Comparison of ENCODE assay signal across 15 mouse cellular contexts in genomic region chr17:26268851-26269250, GRCm38 (mm10). TPM values are rescaled to one million over a fixed set of nuclear protein-coding genes. Genes with fewer than 3 reads are reported as not detected.
DNase-seq lines count a peak whose midpoint lies in the region; ATAC-seq and TF ChIP-seq lines count a peak whose summit lies in the region.
"Had no signal": no experiment of that assay in that cellular context is flagged by ENCODE, and none has a peak within 500 bp of the region (broad histone marks: within the 10 kb centered on the region; RNA-seq: fewer than 3 reads in every experiment).

No protein-coding gene starts in this region.

- peak; percentile 49 for TF ChIP-seq CTCF in hindbrain, postnatal 0 days (IDR thresholded peaks at IDR 0.05; ENCODE audit: low read depth)
- peak; percentile 58 for TF ChIP-seq CTCF in Patski (IDR thresholded peaks at IDR 0.05)
- peak; percentile 62 for TF ChIP-seq CTCF in stomach, postnatal 0 days (IDR thresholded peaks at IDR 0.05; ENCODE audit: low read depth)

- whole genome bisulfite sequencing in hindbrain, postnatal 0 days = 92% methylated on average over 1 of the region's 1 CpGs
- 81% methylated on average over 1 of the region's 1 CpGs for WGBS in hindbrain, embryonic 12.5 days
- 73% methylated on average over 1 of the region's 1 CpGs for WGBS in stomach, postnatal 0 days

- DNase-seq in hindbrain, postnatal 0 days (ENCODE audit: low spot score) = no peak
- peak; percentile 13 for DNase-seq in ovary, adult 18-20 months (ENCODE audit: low spot score)
- no peak for DNase-seq in ovary, postnatal 14 days (ENCODE audit: low spot score)
- DNase-seq in Patski (ENCODE audit: low read depth, low spot score) = no peak
- DNase-seq in stomach, postnatal 0 days (ENCODE audit: low spot score) = no peak
- no peak for DNase-seq in thymus, postnatal 0 days (ENCODE audit: low spot score)
- no peak for DNase-seq in frontal cortex, postnatal 25 days (ENCODE audit: low spot score in 2 of 2)
- DNase-seq: cerebellum, adult 11 months; kidney, adult 8-10 months; liver, embryonic 13.5 days had no signal

- POLR2A ChIA-PET in Patski (lab: Charles Lee) = no interaction called here

- H3K27ac ChIP-seq in hindbrain, postnatal 0 days = no peak overlapping the region
- no peak overlapping the region for H3K27ac ChIP-seq in hindbrain, embryonic 12.5 days
- no peak overlapping the region for H3K27ac ChIP-seq in stomach, postnatal 0 days (replicated peaks)
- H3K27ac ChIP-seq: embryonic facial prominence, embryonic 10.5 days; forebrain, embryonic 12.5 days; liver, embryonic 13.5 days; neural tube, embryonic 13.5 days had no signal

- no peak for ATAC-seq in hindbrain, postnatal 0 days
- no peak for ATAC-seq in hindbrain, embryonic 12.5 days (ENCODE audit: low FRiP score)
- ATAC-seq in Patski = no peak
- ATAC-seq in stomach, postnatal 0 days (ENCODE audit: low FRiP score, low TSS enrichment) = peak; percentile 80

- no peak overlapping the region for H3K9ac ChIP-seq in hindbrain, postnatal 0 days (replicated peaks; ENCODE audit: low read length)
- no peak overlapping the region for H3K9ac ChIP-seq in hindbrain, embryonic 12.5 days
- no peak overlapping the region for H3K9ac ChIP-seq in stomach, postnatal 0 days (ENCODE audit: low read length)
- H3K9ac ChIP-seq: forebrain, embryonic 12.5 days; liver, embryonic 13.5 days; neural tube, embryonic 13.5 days had no signal

- no peaks in the 10 kb centered on the region for H3K27me3 ChIP-seq in hindbrain, postnatal 0 days (ENCODE audit: insufficient read depth, low read length)
- H3K27me3 ChIP-seq in hindbrain, embryonic 12.5 days = no peaks in the 10 kb centered on the region
- H3K27me3 ChIP-seq in Patski = no peaks in the 10 kb centered on the region
- no peaks in the 10 kb centered on the region for H3K27me3 ChIP-seq in stomach, postnatal 0 days (ENCODE audit: control insufficient read depth, insufficient read depth, low read length)
- H3K27me3 ChIP-seq: forebrain, embryonic 12.5 days; liver, embryonic 13.5 days; megakaryocyte, embryonic 14.5 days; neural tube, embryonic 13.5 days had no signal

- CTCF ChIA-PET in Patski (lab: Charles Lee) = interaction anchor here (0.7 to 1.2 kb wide), 4 partner anchors 12 to 178 kb away, joined by 3 read pairs; partner anchors contain the start of gene Decr2

- H3K4me2 ChIP-seq in hindbrain, postnatal 0 days (ENCODE audit: low read depth, low read length) = no peak overlapping the region
- no peak overlapping the region for H3K4me2 ChIP-seq in hindbrain, embryonic 12.5 days (replicated peaks)
- no peak overlapping the region for H3K4me2 ChIP-seq in stomach, postnatal 0 days (replicated peaks; ENCODE audit: low read depth)
- H3K4me2 ChIP-seq: forebrain, embryonic 12.5 days; liver, embryonic 13.5 days; neural tube, embryonic 13.5 days had no signal

- no peak for TF ChIP-seq EP300 in stomach, postnatal 0 days (optimal IDR thresholded peaks at IDR 0.05)

- no peaks in the 10 kb centered on the region for H3K4me1 ChIP-seq in hindbrain, postnatal 0 days (ENCODE audit: insufficient read depth, low read length)
- H3K4me1 ChIP-seq in hindbrain, embryonic 12.5 days = no peaks in the 10 kb centered on the region
- no peaks in the 10 kb centered on the region for H3K4me1 ChIP-seq in stomach, postnatal 0 days (replicated peaks; ENCODE audit: control insufficient read depth, insufficient read depth)
- H3K4me1 ChIP-seq: embryonic facial prominence, embryonic 10.5 days; forebrain, embryonic 12.5 days; megakaryocyte, embryonic 14.5 days; neural tube, embryonic 13.5 days had no signal

- peaks cover 33% of the 10 kb centered on the region for H3K36me3 ChIP-seq in hindbrain, postnatal 0 days (ENCODE audit: insufficient read depth, low read length)
- H3K36me3 ChIP-seq in hindbrain, embryonic 12.5 days = peaks cover 81% of the 10 kb centered on the region
- H3K36me3 ChIP-seq in stomach, postnatal 0 days (ENCODE audit: control insufficient read depth, insufficient read depth, low read length) = peaks cover 15% of the 10 kb centered on the region

- H3K9me3 ChIP-seq in hindbrain, postnatal 0 days (ENCODE audit: low read length) = no peaks in the 10 kb centered on the region
- no peaks in the 10 kb centered on the region for H3K9me3 ChIP-seq in hindbrain, embryonic 12.5 days (replicated peaks)
- H3K9me3 ChIP-seq in stomach, postnatal 0 days (ENCODE audit: control insufficient read depth, low read length) = no peaks in the 10 kb centered on the region
- H3K9me3 ChIP-seq: embryonic facial prominence, embryonic 10.5 days; forebrain, embryonic 12.5 days; liver, embryonic 13.5 days; megakaryocyte, embryonic 14.5 days; neural tube, embryonic 13.5 days had no signal

- in situ Hi-C loops in Patski (cut with MboI; ENCODE audit: low pct_unique_long_range_greater_than_20kb) = no loop called here

- no peak overlapping the region for H3K4me3 ChIP-seq in hindbrain, postnatal 0 days (ENCODE audit: low read length)
- H3K4me3 ChIP-seq in hindbrain, embryonic 12.5 days = no peak overlapping the region
- no peak overlapping the region for H3K4me3 ChIP-seq in stomach, postnatal 0 days (ENCODE audit: low read depth, low read length)
- H3K4me3 ChIP-seq: embryonic facial prominence, embryonic 10.5 days; forebrain, embryonic 12.5 days; liver, embryonic 13.5 days; megakaryocyte, embryonic 14.5 days; neural tube, embryonic 13.5 days had no signal

RNA-seq across cellular contexts. Expression of gene Luc7l, which starts 16.2 kb away (rescaled TPM):
- 81.8 and 82.7 TPM in 2 replicates for total RNA-seq in hindbrain, postnatal 0 days (2014; rRNA removed)
- 84.5 and 91.1 TPM in 2 replicates for polyA plus RNA-seq in hindbrain, postnatal 0 days (2015; fragmentation: Nextera tagmentation; extraction: Ambion mirVana)
- polyA plus RNA-seq in hindbrain, embryonic 12.5 days (2016; fragmentation: Nextera tagmentation; extraction: Ambion mirVana) = 138 and 140 TPM in 2 replicates
- polyA plus RNA-seq in Patski (2021) = 113 TPM
- 42.9 and 46.2 TPM in 2 replicates for polyA plus RNA-seq in stomach, postnatal 0 days (2015; fragmentation: Nextera tagmentation; extraction: Ambion mirVana)
- polyA plus RNA-seq in thymus, postnatal 0 days (2015; fragmentation: Nextera tagmentation; extraction: Ambion mirVana) = 84.9 and 86.3 TPM in 2 replicates

RNA-seq across cellular contexts. Expression of gene Fam234a, which starts 24.8 kb away (rescaled TPM):
- total RNA-seq in hindbrain, postnatal 0 days (2014; rRNA removed) = 42.4 and 42.6 TPM in 2 replicates
- polyA plus RNA-seq in hindbrain, postnatal 0 days (2015; fragmentation: Nextera tagmentation; extraction: Ambion mirVana) = 34.9 and 37.5 TPM in 2 replicates
- polyA plus RNA-seq in hindbrain, embryonic 12.5 days (2016; fragmentation: Nextera tagmentation; extraction: Ambion mirVana) = 34.5 and 37.9 TPM in 2 replicates
- polyA plus RNA-seq in Patski (2021) = 147 TPM
- polyA plus RNA-seq in stomach, postnatal 0 days (2015; fragmentation: Nextera tagmentation; extraction: Ambion mirVana) = 98.0 and 99.1 TPM in 2 replicates
- 9.0 and 9.3 TPM in 2 replicates for polyA plus RNA-seq in thymus, postnatal 0 days (2015; fragmentation: Nextera tagmentation; extraction: Ambion mirVana)
